Mouse (Mus musculus): ENCODE data around the gene Nrxn1. TPM values are rescaled to one million over a fixed set of nuclear protein-coding genes. Genes with fewer than 3 reads are reported as not detected.
A peak's percentile ranks its signal among the peaks of the same experiment; 100 is the strongest.

The Nrxn1 gene
- polyA plus RNA-seq, 1 experiment from 2014 or later = 41.7 TPM

DNA sequence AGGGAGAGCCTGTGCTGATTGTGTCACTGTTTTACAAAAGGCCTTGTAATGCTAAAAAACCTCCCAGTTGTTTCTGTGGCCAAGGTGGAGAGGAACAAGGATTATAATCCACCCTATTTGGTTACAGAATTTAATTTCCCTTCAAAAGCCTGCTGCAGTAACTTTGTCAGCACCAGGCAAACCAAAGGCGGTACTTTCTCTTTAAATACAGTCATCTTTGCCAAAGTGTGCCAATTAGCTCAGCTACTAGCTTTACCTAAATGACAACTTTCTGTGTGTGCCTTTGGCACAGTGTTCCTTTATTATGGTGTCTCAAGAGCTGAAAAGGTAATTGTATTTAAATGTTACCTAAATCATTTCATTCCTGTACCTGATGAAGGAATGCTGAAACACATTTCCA lies 1053.6 kb downstream of the Nrxn1 start:
- Histone ChIP-seq H3K27me3 (no peaks in the 10 kb centered on the region), H3K9ac (no peak overlapping the region), H3K36me3 (replicated peaks) (no peaks in the 10 kb centered on the region), H3K27ac (no peak overlapping the region), H3K4me1 (no peaks in the 10 kb centered on the region), H3K9me3 (no peaks in the 10 kb centered on the region), H3K4me3 (replicated peaks) (no peak overlapping the region), H3K4me2 (no peak overlapping the region)
- WGBS = 37% methylated on average over 1 of the region's 1 CpGs
- no peak for ATAC-seq (ENCODE audit: low FRiP score)

DNA sequence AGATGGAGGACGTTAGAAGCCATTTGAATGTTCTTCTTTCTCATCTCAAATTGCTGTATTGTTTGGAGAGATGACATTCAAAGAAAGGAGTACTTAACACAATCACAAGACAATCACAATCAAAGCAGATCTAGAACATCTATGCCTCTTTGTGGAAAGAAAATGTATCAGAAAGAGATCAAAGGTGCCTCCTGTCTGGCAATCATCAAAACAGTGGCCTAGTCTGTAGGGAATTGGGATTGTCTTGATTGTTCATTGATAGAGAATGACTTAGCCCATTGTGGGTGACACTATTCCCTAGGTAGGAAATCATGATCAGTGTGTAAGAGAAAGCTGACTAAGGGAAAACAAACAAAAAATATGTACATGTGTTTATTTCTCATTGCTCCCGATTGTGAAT lies 1060.5 kb downstream of the Nrxn1 start:
- no peaks in the 10 kb centered on the region for H3K36me3 ChIP-seq (replicated peaks)
- 72% methylated on average over 2 of the region's 2 CpGs for WGBS
- H3K27ac ChIP-seq = no peak overlapping the region
- H3K9ac ChIP-seq = no peak overlapping the region
- H3K9me3 ChIP-seq = no peaks in the 10 kb centered on the region
- no peak overlapping the region for H3K4me3 ChIP-seq (replicated peaks)
- ATAC-seq (ENCODE audit: low FRiP score) = no peak
- H3K27me3 ChIP-seq = no peaks in the 10 kb centered on the region
- no peak overlapping the region for H3K4me2 ChIP-seq
- no peaks in the 10 kb centered on the region for H3K4me1 ChIP-seq

DNA sequence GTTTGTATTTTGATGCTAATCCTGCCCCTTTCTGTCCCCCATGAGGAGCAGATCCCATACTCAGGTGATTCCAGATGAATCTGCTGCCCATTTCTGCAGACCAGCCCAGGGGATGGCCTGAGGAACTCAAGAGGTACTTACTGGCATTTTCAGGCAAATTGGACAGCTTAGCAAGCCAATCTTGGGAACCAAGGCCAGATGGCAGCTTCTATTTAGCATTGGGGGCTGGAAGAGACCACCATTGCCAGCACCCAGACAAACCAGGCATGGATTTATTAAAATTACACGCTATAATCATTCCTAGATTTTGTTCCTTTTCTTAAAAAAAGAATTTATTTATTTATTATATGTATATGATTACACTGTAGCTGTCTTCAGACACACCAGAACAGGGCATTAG lies 1076.2 kb downstream of the Nrxn1 start:
- ATAC-seq (ENCODE audit: low FRiP score) = no peak
- H3K4me3 ChIP-seq (replicated peaks) = no peak overlapping the region
- H3K9me3 ChIP-seq = 0 out of 2 replicates have a peak, but pooled peaks cover 4% of the 10 kb centered on the region
- no peaks in the 10 kb centered on the region for H3K27me3 ChIP-seq
- H3K36me3 ChIP-seq (replicated peaks) = no peaks in the 10 kb centered on the region
- no peak overlapping the region for H3K9ac ChIP-seq
- no peaks in the 10 kb centered on the region for H3K4me1 ChIP-seq
- no peak overlapping the region for H3K4me2 ChIP-seq
- 71% methylated on average over 1 of the region's 1 CpGs for WGBS
- no peak overlapping the region for H3K27ac ChIP-seq

DNA sequence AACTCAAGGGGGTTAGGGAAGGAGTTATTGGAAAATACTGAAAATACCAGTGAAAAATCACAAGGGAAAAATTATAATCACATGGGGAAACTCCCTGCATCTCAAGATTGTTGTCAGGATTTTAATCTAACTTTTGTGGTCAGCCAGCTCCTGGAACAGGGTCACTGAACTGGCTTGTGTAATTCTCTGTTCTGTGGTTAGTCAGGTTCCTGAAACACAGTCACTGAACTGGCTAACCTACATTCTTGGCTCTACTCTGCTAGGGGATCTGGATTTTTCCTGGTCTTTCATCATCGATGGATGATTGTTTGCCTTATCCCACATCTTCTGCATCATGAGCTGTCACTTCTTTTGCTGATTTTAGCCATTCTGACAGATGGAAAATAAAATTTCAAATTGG lies 1081.1 kb downstream of the Nrxn1 start:
- Histone ChIP-seq H3K4me1 (no peaks in the 10 kb centered on the region), H3K27me3 (no peaks in the 10 kb centered on the region), H3K4me2 (no peak overlapping the region), H3K27ac (no peak overlapping the region), H3K9me3 (0 out of 2 replicates have a peak, but pooled peaks cover 7% of the 10 kb centered on the region), H3K36me3 (replicated peaks) (no peaks in the 10 kb centered on the region), H3K9ac (no peak overlapping the region), H3K4me3 (replicated peaks) (no peak overlapping the region)
- 100% methylated on average over 1 of the region's 1 CpGs for WGBS
- no peak for ATAC-seq (ENCODE audit: low FRiP score)

DNA sequence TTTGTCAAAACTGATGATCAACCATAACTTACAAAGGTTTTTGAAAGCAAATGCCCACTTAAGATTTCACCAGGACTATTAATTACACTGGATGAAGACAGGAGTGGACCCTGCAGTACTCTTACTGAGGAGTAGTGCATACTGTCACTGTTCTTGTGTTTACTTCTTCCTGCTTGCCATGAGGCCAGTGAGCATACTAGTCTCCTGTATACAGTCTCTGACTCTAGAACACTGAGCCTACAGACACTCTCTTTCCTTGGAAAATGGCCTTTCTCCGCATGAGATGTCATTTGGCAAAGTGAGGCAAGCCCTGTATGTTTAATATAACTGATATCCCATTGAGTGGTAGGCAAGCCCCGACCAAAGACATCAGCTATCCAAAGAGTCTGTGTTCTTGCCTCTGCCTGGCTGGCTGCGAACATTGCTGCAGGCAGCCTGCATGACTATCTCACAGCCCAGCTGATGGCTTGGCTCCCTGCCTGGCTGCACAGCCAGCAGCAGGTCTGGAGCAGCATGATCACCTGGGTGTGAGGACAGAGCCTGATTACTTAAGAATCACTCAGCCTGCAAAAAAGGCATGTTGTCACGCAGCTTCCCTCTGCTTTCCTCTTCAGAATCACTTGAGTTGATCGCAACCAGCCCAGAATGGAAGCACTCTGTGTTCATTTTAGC lies 1085.3 kb downstream of the Nrxn1 start:
- Histone ChIP-seq H3K4me3 (replicated peaks) (no peak overlapping the region), H3K9me3 (0 out of 2 replicates have a peak, but pooled peaks cover 3% of the 10 kb centered on the region), H3K9ac (no peak overlapping the region), H3K27me3 (no peaks in the 10 kb centered on the region), H3K4me2 (no peak overlapping the region), H3K36me3 (replicated peaks) (no peaks in the 10 kb centered on the region), H3K4me1 (no peaks in the 10 kb centered on the region), H3K27ac (no peak overlapping the region)
- 59% methylated on average over 5 of the region's 5 CpGs for WGBS
- peak; percentile 41; the same call in 1 of the 2 replicates for ATAC-seq (ENCODE audit: low FRiP score)

DNA sequence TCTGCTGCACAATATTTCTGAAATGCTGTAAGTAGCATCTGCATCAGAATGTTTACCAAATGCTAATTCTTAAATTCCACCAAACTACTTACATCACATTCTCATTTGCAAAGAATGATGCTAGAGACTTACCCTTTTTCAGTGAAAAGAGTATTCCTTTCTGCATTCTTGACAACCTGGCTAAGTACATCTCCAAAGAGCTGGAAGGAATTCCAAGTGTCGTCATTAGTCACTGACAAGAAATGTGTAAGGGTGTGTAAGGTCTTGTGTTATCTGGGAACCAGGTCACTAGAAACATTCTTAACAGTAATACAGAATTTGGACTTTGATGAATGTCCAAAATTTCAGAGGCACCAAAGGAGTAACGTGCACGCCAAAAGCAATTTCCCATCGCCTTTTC lies 1102.2 kb downstream of the Nrxn1 start:
- H3K4me2 ChIP-seq = no peak overlapping the region
- H3K9ac ChIP-seq = no peak overlapping the region
- WGBS = 77% methylated on average over 4 of the region's 4 CpGs
- no peaks in the 10 kb centered on the region for H3K27me3 ChIP-seq
- no peaks in the 10 kb centered on the region for H3K4me1 ChIP-seq
- H3K4me3 ChIP-seq (replicated peaks) = no peak overlapping the region
- ATAC-seq (ENCODE audit: low FRiP score) = no peak
- no peaks in the 10 kb centered on the region for H3K36me3 ChIP-seq (replicated peaks)
- H3K27ac ChIP-seq = no peak overlapping the region
- H3K9me3 ChIP-seq = no peaks in the 10 kb centered on the region

Small RNA genes lying within 50 kb of the gene (microRNA-seq; reads per million reads assigned to microRNA genes)
- gene Gm24510 (not detected), gene Gm27475 (not detected), gene Gm47307 (not detected)

Data from forebrain, embryonic 12.5 days (tissue).